Mouse (Mus musculus): ENCODE measurements around the gene Lrriq4. TPM values are rescaled to one million over a fixed set of nuclear protein-coding genes. Genes with fewer than 3 reads are reported as not detected.
"Not testable (repeated sequence)": the region's sequence is repeated elsewhere in the genome, so short reads cannot be mapped to it uniquely, and the experiment has no call there.

Gene Lrriq4
- total RNA-seq, 4 experiments from 2014 or later, result not detected

DNA sequence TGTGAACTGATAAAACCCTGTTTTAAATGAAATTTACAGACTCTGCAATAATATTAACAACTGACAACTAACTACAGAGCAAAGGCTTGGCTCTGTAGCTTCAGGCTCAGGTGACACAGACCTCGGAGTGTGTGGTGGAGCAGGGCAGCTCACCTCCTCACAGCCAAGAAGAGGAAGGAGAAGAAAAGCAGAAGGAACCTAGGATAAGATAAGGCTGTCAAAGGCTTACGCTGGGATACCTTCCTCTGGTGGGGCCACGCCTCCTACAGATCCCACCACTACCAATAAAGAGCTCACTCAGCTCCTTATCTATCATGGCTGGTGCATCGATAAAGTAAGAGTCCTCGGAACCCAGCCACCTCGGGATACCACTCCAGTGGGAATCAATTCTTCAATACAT lies 38.9 kb downstream of the Lrriq4 start:
- no peak for DNase-seq (ENCODE audit: low spot score)

DNA sequence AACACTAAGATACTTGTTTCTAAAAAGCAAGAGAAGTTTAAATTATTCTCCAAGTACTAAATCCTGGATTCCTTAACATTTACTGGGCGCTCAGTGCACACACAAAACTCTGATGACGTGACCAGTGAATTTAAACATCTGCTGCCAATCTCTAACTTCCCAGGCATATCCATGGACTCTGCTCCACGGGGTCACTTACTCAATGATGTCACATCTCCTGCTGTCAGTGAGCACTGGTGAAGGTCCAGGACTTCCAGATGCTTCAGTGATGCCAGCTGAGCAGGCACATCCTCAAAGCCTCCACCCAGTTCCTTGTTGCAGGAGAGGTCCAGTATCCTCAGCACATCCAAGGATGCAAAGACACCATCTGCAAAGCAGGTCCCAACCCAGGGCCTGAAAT lies 42.9 kb downstream of the Lrriq4 start:
- DNase-seq (ENCODE audit: low spot score), result no peak

- DNase-seq (ENCODE audit: low spot score), result no peak
These were observed 46.7 kb downstream of the Lrriq4 start for GRCm38 (mm10) chr3:30690976-30691375.

GRCm38 (mm10) chr3:30695661-30696060 lies 51.4 kb downstream of the Lrriq4 start:
- DNase-seq (ENCODE audit: low spot score), result no peak

DNA sequence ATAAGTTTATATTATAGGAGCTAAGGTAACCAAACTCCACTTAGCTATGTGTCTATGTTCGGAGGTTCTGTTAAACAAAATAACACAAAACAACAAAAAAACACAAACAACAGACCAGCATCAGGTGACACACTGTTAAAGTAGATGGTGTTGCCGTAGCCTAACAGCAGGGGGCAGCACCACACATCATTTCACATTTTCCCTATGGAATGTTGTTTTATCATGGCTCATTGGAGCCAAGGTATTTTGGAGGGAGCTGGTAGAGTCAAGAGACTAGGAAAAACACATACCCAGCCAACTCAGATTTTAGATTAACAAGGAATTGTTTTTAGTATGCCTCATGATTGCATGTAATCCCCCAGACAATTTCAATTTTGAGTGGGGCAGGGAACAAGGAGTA lies 52.0 kb downstream of the Lrriq4 start:
- peak; percentile 28 for DNase-seq (ENCODE audit: low spot score)

DNA sequence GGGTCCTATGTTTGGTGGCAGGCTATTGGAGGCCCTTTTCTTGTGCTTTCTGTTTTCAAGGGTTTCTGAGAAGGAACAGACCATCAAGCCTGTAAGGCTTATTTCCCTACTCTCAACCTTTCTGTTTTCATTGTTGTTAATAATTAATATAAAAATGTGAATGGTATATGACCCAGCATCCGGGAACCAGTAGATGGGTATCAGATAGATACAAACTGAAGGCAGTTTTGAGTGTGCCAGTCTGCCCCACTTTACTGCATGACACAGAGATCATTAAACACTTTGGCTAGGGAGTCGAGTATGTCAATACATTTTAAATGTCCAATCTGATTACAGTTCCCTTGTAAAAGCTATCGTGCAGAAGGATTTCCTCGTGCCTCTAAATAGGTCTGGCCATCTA lies 53.6 kb downstream of the Lrriq4 start:
- DNase-seq (ENCODE audit: low spot score), result no peak

DNA sequence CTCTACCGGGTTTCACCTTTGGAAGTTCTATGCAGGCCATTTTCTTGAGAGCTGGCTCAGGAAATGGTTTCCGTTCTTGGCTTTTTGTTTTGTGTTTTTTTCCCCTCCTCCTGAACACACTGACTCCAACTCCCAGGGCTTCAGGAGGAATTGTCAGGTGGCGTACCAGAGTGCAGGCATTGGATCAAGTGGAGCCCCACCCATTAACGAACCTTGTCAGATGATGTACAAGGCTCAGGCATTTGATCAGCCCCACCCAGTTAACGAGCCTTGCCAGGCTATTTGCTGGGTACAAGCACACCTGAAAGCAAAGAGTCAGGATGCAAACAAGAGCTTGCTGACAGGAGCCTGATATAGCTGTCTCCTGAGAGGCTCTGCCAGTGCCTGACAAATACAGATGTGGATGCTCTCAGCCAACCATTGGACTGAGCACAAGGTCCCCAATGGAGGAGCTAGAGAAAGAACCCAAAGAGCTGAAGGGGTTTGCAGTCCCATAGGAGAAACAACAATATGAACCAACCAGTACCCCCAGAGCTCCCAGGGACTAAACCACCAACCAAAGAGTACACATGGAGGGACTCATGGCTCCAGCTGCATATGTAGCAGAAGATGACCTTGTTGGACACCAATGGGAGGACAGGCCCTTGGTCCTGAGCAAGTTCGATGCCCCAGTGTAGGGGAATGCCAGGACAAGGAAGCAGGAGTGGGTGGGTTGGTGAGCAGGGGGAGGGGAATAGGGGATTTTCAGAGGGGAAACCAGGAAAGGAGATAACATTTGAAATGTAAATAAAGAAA lies 55.6 kb downstream of the Lrriq4 start, which contains the start of gene Lrrc31:
Lrrc31 (minus strand) TSS at position 133 of the 795 bp plus-strand sequence.
- DNase-seq (ENCODE audit: low spot score), result not testable (repeated sequence)

DNA sequence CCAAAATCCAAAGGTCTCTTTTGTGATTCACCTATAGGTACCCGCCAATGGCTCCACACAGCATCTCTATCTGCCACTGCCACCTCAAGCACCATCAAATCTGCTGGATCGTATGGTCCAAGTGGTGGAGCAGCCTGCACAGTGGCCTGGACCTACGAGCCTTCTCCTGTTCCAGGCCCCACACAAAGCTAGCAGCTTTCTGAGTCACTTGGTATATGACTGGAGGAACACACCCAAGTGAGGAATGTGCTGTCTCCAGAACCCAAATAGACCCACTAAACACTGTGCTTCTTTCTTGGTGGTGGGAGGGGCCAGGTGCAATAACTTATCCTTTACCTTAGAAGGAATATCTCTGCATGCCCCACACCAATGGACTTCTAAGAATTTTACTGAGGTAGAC lies 61.7 kb downstream of the Lrriq4 start:
- no peak for DNase-seq (ENCODE audit: low spot score)

DNA sequence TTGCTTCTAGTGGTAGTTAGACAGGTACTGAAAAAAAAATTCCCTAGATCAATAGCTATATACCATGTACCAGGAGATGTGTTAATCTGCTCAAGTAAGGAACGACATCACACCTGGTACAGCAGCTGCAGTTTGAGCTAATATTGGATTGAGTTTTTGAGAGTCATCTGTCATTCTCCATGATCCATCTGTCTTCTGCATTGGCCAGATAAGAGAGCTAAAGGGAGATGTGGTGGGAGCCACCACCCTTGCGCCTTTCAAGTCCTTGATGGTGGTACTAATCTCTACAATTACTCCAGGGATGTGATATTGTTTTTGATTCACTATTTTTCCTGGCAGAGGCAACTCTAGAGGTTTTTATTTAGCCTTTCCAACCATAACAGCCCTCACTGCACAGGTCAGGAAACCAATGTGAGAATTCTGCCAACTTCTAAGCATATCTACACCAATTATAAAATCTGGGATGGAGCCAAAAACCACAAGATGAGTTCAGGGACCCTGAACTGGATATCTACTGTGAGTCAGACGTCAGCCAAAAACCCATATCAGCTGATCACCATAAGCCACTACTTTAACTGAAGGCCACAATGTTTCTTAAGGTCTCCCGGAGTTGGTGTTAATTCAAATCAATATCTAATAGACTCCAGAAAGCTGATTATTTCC lies 62.4 kb downstream of the Lrriq4 start:
- no peak for DNase-seq (ENCODE audit: low spot score)

GRCm38 (mm10) chr3:30710191-30710590 lies 65.9 kb downstream of the Lrriq4 start:
- DNase-seq (ENCODE audit: low spot score), result no peak

DNA sequence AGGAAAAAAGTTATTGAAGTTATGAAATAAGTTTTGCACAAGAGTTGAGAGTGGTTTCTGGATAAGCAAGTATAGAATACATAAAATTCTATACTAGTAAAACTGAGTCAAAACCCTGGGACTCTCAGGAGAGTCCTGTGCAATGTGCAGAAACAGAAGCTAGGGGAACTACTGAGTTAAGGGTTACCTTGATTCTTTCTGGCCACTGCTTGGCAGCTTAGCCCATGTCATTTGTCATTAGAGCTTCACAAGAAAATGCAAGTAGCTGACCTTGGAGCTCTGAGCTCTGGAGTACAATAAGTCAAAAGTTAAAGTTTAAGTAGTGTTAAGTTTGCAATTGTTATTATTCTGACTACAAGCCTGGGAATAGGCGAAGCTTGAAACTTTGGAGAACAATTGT lies 69.0 kb downstream of the Lrriq4 start:
- no peak for DNase-seq (ENCODE audit: low spot score)

GRCm38 (mm10) chr3:30718649-30719048 lies 74.3 kb downstream of the Lrriq4 start:
- no peak for DNase-seq (ENCODE audit: low spot score)

Other genes starting within 250 kb of the Lrriq4 start
- gene Mecom, start 96.5 kb upstream of the Lrriq4 start, total RNA-seq (2022), result 10 to 100 TPM; 13.6 to 19.5 (median 16.5) TPM
- gene Actrt3, start 44.6 kb upstream of the Lrriq4 start, total RNA-seq (2022), result not detected
- gene Mynn, start 42.4 kb upstream of the Lrriq4 start, total RNA-seq (2022), result 10 to 100 TPM; 10.1 to 13.4 (median 11.9) TPM
- not detected for gene Lrrc34, start 3.4 kb downstream of the Lrriq4 start, total RNA-seq (2022)
- gene Lrrc31, start 55.3 kb downstream of the Lrriq4 start, total RNA-seq (2022), result under 1 TPM in 2 of 4 experiments, not detected in 2; 0.19 to 0.47 TPM
- gene Samd7, start 101.8 kb downstream of the Lrriq4 start, total RNA-seq (2022), result not detected
- 10 to 100 TPM; 36.4 to 41.1 (median 38.2) TPM for gene Sec62, start 148.4 kb downstream of the Lrriq4 start, total RNA-seq (2022)
- gene Gpr160, start 211.4 kb downstream of the Lrriq4 start, total RNA-seq (2022), result 1 to 10 TPM; 1.4 to 2.5 (median 2.0) TPM

Measured in heart, adult 8-10 months (tissue).